Mouse (Mus musculus) intestine, embryonic 16.5 days (tissue): ENCODE results near the gene Thoc6. TPM values are rescaled to one million over a fixed set of nuclear protein-coding genes. Genes with fewer than 3 reads are reported as not detected.

Experiments used
- ATAC-seq: fragments of 200-750 bp; cut with Nextera tagmentation; 2 replicates; pipeline ENCODE4 v1.8.0; 2017; ENCODE audit warnings: moderate TSS enrichment, moderate library complexity
- H3K27ac ChIP-seq: fragments of 300-500 bp; sonication (generic); 2 replicates; pipeline ENCODE4 v1.5.1; 2014; ENCODE audit warnings: mild to moderate bottlenecking, low read length
- H3K27me3 ChIP-seq: fragments of 300-500 bp; sonication (generic); replicated peaks from 2 replicates; pipeline ENCODE4 v1.6.1; 2014; ENCODE audit warnings: low read length, control low read depth, mixed read lengths; ENCODE audit not compliant: control insufficient read depth, insufficient read depth
- H3K36me3 ChIP-seq: fragments of 300-500 bp; sonication (generic); 2 replicates; pipeline ENCODE4 v1.6.1; 2014; ENCODE audit warnings: low read length, control low read depth; ENCODE audit not compliant: control insufficient read depth, insufficient read depth
- H3K4me1 ChIP-seq: fragments of 300-500 bp; sonication (generic); 2 replicates; pipeline ENCODE4 v1.6.1; 2014; ENCODE audit warnings: low read length, control low read depth, mixed read lengths; ENCODE audit not compliant: control insufficient read depth, insufficient read depth
- H3K4me2 ChIP-seq: fragments of 300-500 bp; sonication (generic); 2 replicates; pipeline ENCODE4 v1.6.1; 2014; ENCODE audit warnings: low read depth, low read length, control low read depth
- H3K4me3 ChIP-seq: fragments of 300-500 bp; sonication (generic); 2 replicates; pipeline ENCODE4 v1.5.1; 2014; ENCODE audit warnings: mild to moderate bottlenecking, low read length
- H3K9ac ChIP-seq: fragments of 300-500 bp; sonication (generic); 2 replicates; pipeline ENCODE4 v1.6.1; 2014; ENCODE audit warnings: low read depth, low read length
- H3K9me3 ChIP-seq: fragments of 300-500 bp; sonication (generic); 2 replicates; pipeline ENCODE4 v1.6.1; 2016; ENCODE audit warnings: low read length, control low read depth; ENCODE audit not compliant: control insufficient read depth
- WGBS: fragments of 180-500 bp; shearing (Covaris S2); extraction: QIAGEN DNeasy Blood & Tissue Kit; methylation state at CpG from one replicate; pipeline ENCODE4 v1.1.7; 2014; 5-methylcytosine and 5-hydroxymethylcytosine counted together
- polyA plus RNA-seq: library from polyadenylated mRNA; unstranded; fragments of >200 nt; fragmentation: Nextera tagmentation; extraction: Ambion mirVana; gene quantifications from 2 replicates; pipeline ENCODE4 v1.2.1, GENCODE M21; 2015

Thoc6 gene
- polyA plus RNA-seq, 1 experiment from 2014 or later = 46.1 TPM

- no peak overlapping the region for H3K27ac ChIP-seq
- peaks cover 35% of the 10 kb centered on the region for H3K4me1 ChIP-seq
- no peaks in the 10 kb centered on the region for H3K27me3 ChIP-seq
- H3K4me3 ChIP-seq = peak overlapping the region; percentile 81
- peak overlapping the region; percentile 81; the same call in 1 of the 2 replicates for H3K9ac ChIP-seq
- peaks cover 14% of the 10 kb centered on the region for H3K36me3 ChIP-seq
- H3K9me3 ChIP-seq = no peaks in the 10 kb centered on the region
- 45% methylated on average over 3 of the region's 3 CpGs for WGBS
- H3K4me2 ChIP-seq = peak overlapping the region; percentile 97
- ATAC-seq = no peak
Measured at GRCm38 (mm10) chr17:23672761-23673160, 921 bp downstream of the Thoc6 start.

- H3K4me2 ChIP-seq = no peak overlapping the region
- no peaks in the 10 kb centered on the region for H3K9me3 ChIP-seq
- H3K9ac ChIP-seq = no peak overlapping the region
- 93% methylated on average over 3 of the region's 3 CpGs for WGBS
- no peak overlapping the region for H3K4me3 ChIP-seq
- no peaks in the 10 kb centered on the region for H3K27me3 ChIP-seq
- no peak for ATAC-seq
- peaks cover 14% of the 10 kb centered on the region for H3K36me3 ChIP-seq
- peaks cover 29% of the 10 kb centered on the region for H3K4me1 ChIP-seq
- H3K27ac ChIP-seq = no peak overlapping the region
Measured at GRCm38 (mm10) chr17:23671519-23671918, 2.2 kb downstream of the Thoc6 start.

GRCm38 (mm10) chr17:23670516-23671074 is 3.1 kb downstream of the Thoc6 start:
- Histone ChIP-seq H3K4me1 (peaks cover 20% of the 10 kb centered on the region), H3K27me3 (no peaks in the 10 kb centered on the region), H3K9me3 (no peaks in the 10 kb centered on the region), H3K4me3 (no peak overlapping the region), H3K4me2 (no peak overlapping the region), H3K9ac (no peak overlapping the region), H3K36me3 (peaks cover 14% of the 10 kb centered on the region), H3K27ac (no peak overlapping the region)
- 91% methylated on average over 7 of the region's 7 CpGs for WGBS
- no peak for ATAC-seq

GRCm38 (mm10) chr17:23665511-23665910 is 8.2 kb downstream of the Thoc6 start:
- H3K9ac ChIP-seq = no peak overlapping the region
- peaks cover 14% of the 10 kb centered on the region for H3K36me3 ChIP-seq
- WGBS = 82% methylated on average over 14 of the region's 14 CpGs
- peaks cover 9% of the 10 kb centered on the region for H3K27me3 ChIP-seq
- no peak overlapping the region for H3K27ac ChIP-seq
- H3K4me1 ChIP-seq = no peaks in the 10 kb centered on the region
- ATAC-seq = no peak
- H3K4me2 ChIP-seq = no peak overlapping the region
- no peak overlapping the region for H3K4me3 ChIP-seq
- H3K9me3 ChIP-seq = no peaks in the 10 kb centered on the region

GRCm38 (mm10) chr17:23664556-23665021 is 9.1 kb downstream of the Thoc6 start:
- H3K4me1 ChIP-seq = no peaks in the 10 kb centered on the region
- no peaks in the 10 kb centered on the region for H3K9me3 ChIP-seq
- 15% methylated on average over 5 of the region's 5 CpGs for WGBS
- H3K4me3 ChIP-seq = no peak overlapping the region
- H3K36me3 ChIP-seq = peaks cover 6% of the 10 kb centered on the region
- peak; percentile 68 for ATAC-seq
- H3K4me2 ChIP-seq = no peak overlapping the region
- H3K27me3 ChIP-seq = peaks cover 13% of the 10 kb centered on the region
- H3K9ac ChIP-seq = no peak overlapping the region
- H3K27ac ChIP-seq = no peak overlapping the region

- 3% methylated on average over 9 of the region's 9 CpGs for WGBS
- H3K27me3 ChIP-seq = peaks cover 13% of the 10 kb centered on the region
- no peaks in the 10 kb centered on the region for H3K36me3 ChIP-seq
- H3K27ac ChIP-seq = no peak overlapping the region
- no peak overlapping the region for H3K9ac ChIP-seq
- H3K4me1 ChIP-seq = no peaks in the 10 kb centered on the region
- H3K4me2 ChIP-seq = no peak overlapping the region
- no peak for ATAC-seq
- no peaks in the 10 kb centered on the region for H3K9me3 ChIP-seq
- H3K4me3 ChIP-seq = no peak overlapping the region
Measured at GRCm38 (mm10) chr17:23661526-23661925, 12.2 kb downstream of the Thoc6 start.

GRCm38 (mm10) chr17:23660876-23661200 is 12.8 kb downstream of the Thoc6 start:
- Histone ChIP-seq H3K36me3 (no peaks in the 10 kb centered on the region), H3K4me2 (peak overlapping the region; percentile 63), H3K9ac (peak overlapping the region; percentile 41; the same call in 1 of the 2 replicates), H3K9me3 (no peaks in the 10 kb centered on the region), H3K4me1 (no peaks in the 10 kb centered on the region), H3K4me3 (peak overlapping the region; percentile 48), H3K27ac (no peak overlapping the region), H3K27me3 (peaks cover 13% of the 10 kb centered on the region)
- WGBS = 3% methylated on average over 14 of the region's 14 CpGs
- ATAC-seq = peak; percentile 55

- no peaks in the 10 kb centered on the region for H3K4me1 ChIP-seq
- peak within 1 kb of the TSS; percentile 48 for H3K4me3 ChIP-seq
- peak; percentile 75 for ATAC-seq
- WGBS = 5% methylated on average over 27 of the region's 27 CpGs
- no peak within 1 kb of the TSS for H3K27ac ChIP-seq
- peak within 1 kb of the TSS; percentile 63 for H3K4me2 ChIP-seq
- no peaks in the 10 kb centered on the region for H3K9me3 ChIP-seq
- H3K36me3 ChIP-seq = no peaks in the 10 kb centered on the region
- H3K27me3 ChIP-seq = peaks cover 13% of the 10 kb centered on the region
- H3K9ac ChIP-seq = peak within 1 kb of the TSS; percentile 41; the same call in 1 of the 2 replicates
Measured at GRCm38 (mm10) chr17:23660117-23660875, 13.4 kb downstream of the Thoc6 start, which contains the start of gene Bicdl2. TSS of gene Bicdl2 (plus strand) at chr17:23660506.

GRCm38 (mm10) chr17:23658450-23658849 is 15.2 kb downstream of the Thoc6 start:
- Histone ChIP-seq H3K36me3 (no peaks in the 10 kb centered on the region), H3K4me1 (no peaks in the 10 kb centered on the region), H3K4me3 (no peak overlapping the region), H3K27me3 (peaks cover 13% of the 10 kb centered on the region), H3K9me3 (no peaks in the 10 kb centered on the region), H3K4me2 (no peak overlapping the region), H3K27ac (no peak overlapping the region), H3K9ac (no peak overlapping the region)
- no peak for ATAC-seq
- 81% methylated on average over 3 of the region's 3 CpGs for WGBS
